Mouse (Mus musculus) heart, embryonic 14.5 days (tissue): ENCODE data around the gene Fam53a. TPM values are rescaled to one million over a fixed set of nuclear protein-coding genes. Genes with fewer than 3 reads are reported as not detected.

Experiments
- ATAC-seq: fragments of 200-750 bp; cut with Nextera tagmentation; 2 replicates; pipeline ENCODE4 v1.8.0; 2017; ENCODE audit warnings: low read depth, moderate TSS enrichment; ENCODE audit not compliant: insufficient number of reproducible peaks, insufficient read depth, low FRiP score
- H3K27ac ChIP-seq, 2 experiments: fragments of 200-500 bp in 1 of 2; fragments of 300-500 bp in 1 of 2; sonication (generic) in 1 of 2; replicated peaks in 1 of 2; 2 replicates each; pipeline ENCODE4 v1.5.1; 2012 to 2014; ENCODE audit warnings: low read depth in 2 of 2, low read length in 2 of 2, control low read depth in 1 of 2, mild to moderate bottlenecking in 1 of 2, mixed read lengths in 1 of 2; ENCODE audit not compliant: control insufficient read depth in 1 of 2, insufficient read depth in 1 of 2
- H3K27me3 ChIP-seq: fragments of 300-500 bp; sonication (generic); 2 replicates; pipeline ENCODE4 v1.6.1; 2014; ENCODE audit warnings: mild to moderate bottlenecking, low read length, control low read depth; ENCODE audit not compliant: control insufficient read depth, insufficient read depth
- H3K36me3 ChIP-seq: fragments of 300-500 bp; sonication (generic); 2 replicates; pipeline ENCODE4 v1.6.1; 2014; ENCODE audit warnings: mild to moderate bottlenecking, control low read depth, low read length, mixed read lengths; ENCODE audit not compliant: control insufficient read depth, insufficient read depth
- H3K4me1 ChIP-seq, 2 experiments: fragments of 200-500 bp in 1 of 2; fragments of 300-500 bp in 1 of 2; sonication (generic) in 1 of 2; 2 replicates each; pipeline ENCODE4 v1.6.1; 2012 to 2014; ENCODE audit warnings: low read length in 2 of 2, control low read depth in 1 of 2, mixed read lengths in 1 of 2; ENCODE audit not compliant: control insufficient read depth in 2 of 2, insufficient read depth in 2 of 2
- H3K4me2 ChIP-seq: fragments of 300-500 bp; sonication (generic); 2 replicates; pipeline ENCODE4 v1.6.1; 2014; ENCODE audit warnings: mild to moderate bottlenecking, low read length
- H3K4me3 ChIP-seq, 2 experiments: fragments of 200-500 bp in 1 of 2; fragments of 300-500 bp in 1 of 2; sonication (generic) in 1 of 2; 2 replicates each; pipeline ENCODE4 v1.5.1; 2012 to 2014; ENCODE audit warnings: low read length in 2 of 2, mild to moderate bottlenecking in 2 of 2, control low read depth in 1 of 2, low read depth in 1 of 2, moderate library complexity in 1 of 2; ENCODE audit not compliant: control insufficient read depth in 1 of 2, insufficient read depth in 1 of 2
- H3K9ac ChIP-seq: fragments of 300-500 bp; sonication (generic); 2 replicates; pipeline ENCODE4 v1.6.1; 2014; ENCODE audit warnings: mild to moderate bottlenecking, low read length
- H3K9me3 ChIP-seq: fragments of 300-500 bp; sonication (generic); 2 replicates; pipeline ENCODE4 v1.6.1; 2016; ENCODE audit warnings: low read length, control low read depth; ENCODE audit not compliant: control insufficient read depth
- WGBS: fragments of 180-500 bp; shearing (Covaris S2); extraction: QIAGEN DNeasy Blood & Tissue Kit; methylation state at CpG from one replicate; pipeline ENCODE4 v1.1.7; 2014; 5-methylcytosine and 5-hydroxymethylcytosine counted together
- polyA plus RNA-seq: library from polyadenylated mRNA; unstranded; fragments of >200 nt; fragmentation: Nextera tagmentation; extraction: Ambion mirVana; gene quantifications from 2 replicates; pipeline ENCODE4 v1.2.1, GENCODE M21; 2014

The Fam53a gene
- polyA plus RNA-seq, 1 experiment from 2014 or later = 58.3 TPM

DNA sequence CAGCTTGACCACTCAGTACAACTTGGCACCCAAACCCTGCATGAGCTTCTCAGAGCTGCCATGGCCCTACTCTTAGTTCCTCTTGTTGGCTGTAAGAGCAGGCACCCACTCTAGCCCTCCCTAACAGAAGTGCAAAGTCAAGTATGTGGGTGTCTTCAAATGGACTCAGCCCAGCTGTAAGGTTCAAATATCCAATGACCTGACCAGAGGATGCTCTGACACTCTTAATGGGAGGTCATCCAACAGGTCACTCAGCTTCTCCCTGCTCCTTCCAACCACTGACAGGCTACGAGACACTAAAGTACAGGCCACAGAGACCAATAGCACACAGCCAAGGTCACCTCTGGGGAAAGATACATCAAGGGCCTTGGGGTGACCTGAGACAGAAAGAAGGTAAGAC lies 20.2 kb downstream of the Fam53a start:
- Histone ChIP-seq H3K27me3 (no peaks in the 10 kb centered on the region), H3K27ac (no peak overlapping the region), H3K4me2 (no peak overlapping the region), H3K36me3 (peaks cover 85% of the 10 kb centered on the region), H3K9ac (no peak overlapping the region), H3K4me3 (no peak overlapping the region), H3K9me3 (no peaks in the 10 kb centered on the region), H3K4me1 (no peaks in the 10 kb centered on the region)
- 91% methylated on average over 1 of the region's 1 CpGs for WGBS
- no peak for ATAC-seq

DNA sequence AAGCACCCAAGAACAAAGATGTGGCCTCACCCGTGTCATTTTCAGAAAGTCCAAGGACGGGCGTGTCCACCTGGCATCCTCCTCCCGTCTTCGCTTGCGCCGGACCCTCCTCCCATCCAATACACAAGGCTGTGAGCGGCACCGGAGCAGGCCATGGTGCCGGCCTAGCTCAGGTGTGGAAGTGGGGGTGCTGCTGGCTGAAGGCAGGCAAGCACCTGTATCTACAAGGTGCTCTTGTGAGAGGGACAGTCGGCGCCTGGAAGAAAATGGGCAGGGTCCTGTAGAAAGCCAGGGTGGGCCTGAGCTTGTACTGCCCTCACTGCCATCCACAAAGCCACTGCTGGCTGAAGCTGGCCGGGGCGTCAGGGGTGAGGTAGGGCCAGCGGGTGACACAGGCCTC lies 22.0 kb downstream of the Fam53a start:
- no peaks in the 10 kb centered on the region for H3K9me3 ChIP-seq
- H3K4me3 ChIP-seq = no peak overlapping the region
- no peak overlapping the region for H3K4me2 ChIP-seq
- WGBS = 96% methylated on average over 15 of the region's 15 CpGs
- no peak overlapping the region for H3K27ac ChIP-seq
- H3K27me3 ChIP-seq = no peaks in the 10 kb centered on the region
- ATAC-seq = no peak
- H3K4me1 ChIP-seq = no peaks in the 10 kb centered on the region
- peaks cover 77% of the 10 kb centered on the region for H3K36me3 ChIP-seq
- H3K9ac ChIP-seq = no peak overlapping the region

DNA sequence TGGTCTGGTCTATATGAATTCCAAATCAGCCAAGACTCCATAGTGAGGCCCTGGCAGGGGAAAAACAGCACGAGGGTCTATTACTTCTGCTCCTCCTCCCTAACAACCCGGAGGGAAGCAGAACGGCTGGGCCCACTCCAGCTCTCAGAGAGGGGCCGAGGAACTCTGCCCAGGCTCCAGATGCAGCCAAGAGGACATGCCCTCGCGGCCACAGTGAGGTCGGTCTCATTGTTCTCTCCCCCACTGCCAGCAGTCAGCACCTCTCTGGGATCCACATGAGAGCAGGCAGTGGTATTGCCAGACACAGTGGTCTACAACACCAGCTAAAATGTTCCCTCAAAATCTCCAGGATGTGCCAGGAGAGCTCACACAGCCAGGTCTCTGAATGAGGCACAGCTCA lies 22.8 kb downstream of the Fam53a start:
- H3K36me3 ChIP-seq = peaks cover 69% of the 10 kb centered on the region
- WGBS = 76% methylated on average over 7 of the region's 7 CpGs
- no peak overlapping the region for H3K27ac ChIP-seq

DNA sequence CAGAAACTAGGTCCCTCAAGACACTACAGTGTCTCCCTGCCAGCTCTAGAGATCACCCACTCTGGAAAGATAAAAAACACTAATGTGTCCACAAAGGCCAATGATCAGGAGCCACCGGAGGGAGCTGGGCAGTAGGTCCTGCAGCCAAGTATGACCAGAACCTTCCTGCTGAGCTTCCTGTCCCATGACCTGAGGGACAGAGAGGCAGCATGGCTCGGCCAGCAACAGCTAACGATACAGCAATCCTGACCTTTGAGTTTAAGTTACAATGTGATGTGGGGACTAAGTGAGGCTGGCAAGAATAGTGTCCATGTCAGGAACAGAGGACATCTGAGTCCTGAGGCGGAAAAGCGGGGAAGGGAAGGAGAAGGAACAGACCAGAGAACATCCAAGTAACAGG lies 24.1 kb downstream of the Fam53a start:
- Histone ChIP-seq H3K9ac (no peak overlapping the region), H3K9me3 (no peaks in the 10 kb centered on the region), H3K4me1 (no peaks in the 10 kb centered on the region), H3K36me3 (peaks cover 70% of the 10 kb centered on the region), H3K4me2 (no peak overlapping the region), H3K27me3 (no peaks in the 10 kb centered on the region), H3K27ac (0 out of 4 replicates have a peak overlapping the region, but pooled peaks of 1 of the 2 experiments have one; percentile 14), H3K4me3 (no peak overlapping the region)
- no peak for ATAC-seq
- WGBS = 75% methylated on average over 5 of the region's 5 CpGs

More for the DNA sequence above, 22.8 kb downstream of the Fam53a start:
- no peak overlapping the region for H3K4me3 ChIP-seq
- H3K9ac ChIP-seq = no peak overlapping the region
- no peaks in the 10 kb centered on the region for H3K4me1 ChIP-seq
- H3K4me2 ChIP-seq = no peak overlapping the region
- no peaks in the 10 kb centered on the region for H3K9me3 ChIP-seq
- no peaks in the 10 kb centered on the region for H3K27me3 ChIP-seq
- ATAC-seq = no peak

DNA sequence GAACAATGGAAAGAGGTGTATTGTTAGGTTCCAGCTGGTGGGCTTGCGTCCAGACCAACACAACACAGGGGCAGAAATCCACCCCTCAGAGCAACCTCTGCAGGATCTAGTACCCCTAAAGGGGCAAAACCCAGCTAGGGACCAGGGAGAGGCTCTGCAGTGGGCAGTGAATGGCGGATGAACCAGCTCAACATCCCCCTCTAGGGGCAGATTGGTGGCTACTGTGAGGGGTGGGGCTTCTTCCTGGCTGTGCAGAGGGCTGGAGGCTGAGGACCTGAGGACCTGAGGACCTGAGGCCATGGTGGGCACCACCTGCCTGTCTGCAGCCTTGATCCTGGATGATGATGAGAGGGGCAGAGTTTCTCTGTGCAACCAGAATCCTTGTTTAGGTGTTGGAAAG lies 35.8 kb downstream of the Fam53a start:
- H3K36me3 ChIP-seq = 0 out of 2 replicates have a peak, but pooled peaks cover 9% of the 10 kb centered on the region
- H3K27ac ChIP-seq = no peak overlapping the region
- no peak overlapping the region for H3K4me2 ChIP-seq
- H3K9ac ChIP-seq = no peak overlapping the region
- WGBS = 46% methylated on average over 2 of the region's 2 CpGs
- no peaks in the 10 kb centered on the region for H3K27me3 ChIP-seq
- no peak overlapping the region for H3K4me3 ChIP-seq
- H3K4me1 ChIP-seq = no peaks in the 10 kb centered on the region
- no peak for ATAC-seq
- no peaks in the 10 kb centered on the region for H3K9me3 ChIP-seq

DNA sequence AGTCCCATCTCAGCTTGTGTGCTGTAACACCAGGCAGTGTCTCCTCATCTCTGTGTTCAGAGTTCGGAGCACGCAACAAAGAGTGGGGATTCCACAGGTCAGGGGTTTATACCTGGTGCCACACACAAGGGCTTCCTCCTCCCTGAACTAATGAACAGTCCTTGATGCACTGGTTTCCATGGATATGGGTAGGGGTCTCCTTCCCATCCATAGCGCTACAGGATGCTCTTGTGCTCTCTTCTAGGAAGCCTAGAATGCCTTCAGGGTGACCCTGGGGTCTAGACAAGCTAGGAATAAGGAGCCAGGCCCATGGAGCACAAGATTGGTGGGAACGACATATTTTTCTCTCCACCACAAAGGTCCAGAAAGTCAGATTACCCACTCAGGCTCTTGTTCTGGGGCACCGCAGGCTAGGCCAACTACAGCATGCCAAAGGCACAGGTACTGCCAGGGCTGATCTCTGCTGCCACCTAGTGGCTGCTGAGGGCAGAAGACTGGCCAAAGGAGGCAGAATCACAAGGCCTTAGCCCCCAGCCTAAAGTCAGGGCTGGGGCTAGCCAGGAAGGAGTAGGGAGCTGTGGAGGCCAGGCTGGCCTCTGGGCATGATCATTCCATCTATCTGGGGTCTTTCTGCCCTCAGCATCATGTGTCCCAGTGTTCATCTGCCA lies 40.1 kb downstream of the Fam53a start:
- no peaks in the 10 kb centered on the region for H3K27me3 ChIP-seq
- no peaks in the 10 kb centered on the region for H3K9me3 ChIP-seq
- H3K4me1 ChIP-seq = no peaks in the 10 kb centered on the region
- H3K4me3 ChIP-seq = no peak overlapping the region
- no peak for ATAC-seq
- H3K4me2 ChIP-seq = no peak overlapping the region
- no peaks in the 10 kb centered on the region for H3K36me3 ChIP-seq
- 64% methylated on average over 5 of the region's 5 CpGs for WGBS
- no peak overlapping the region for H3K27ac ChIP-seq
- H3K9ac ChIP-seq = no peak overlapping the region

DNA sequence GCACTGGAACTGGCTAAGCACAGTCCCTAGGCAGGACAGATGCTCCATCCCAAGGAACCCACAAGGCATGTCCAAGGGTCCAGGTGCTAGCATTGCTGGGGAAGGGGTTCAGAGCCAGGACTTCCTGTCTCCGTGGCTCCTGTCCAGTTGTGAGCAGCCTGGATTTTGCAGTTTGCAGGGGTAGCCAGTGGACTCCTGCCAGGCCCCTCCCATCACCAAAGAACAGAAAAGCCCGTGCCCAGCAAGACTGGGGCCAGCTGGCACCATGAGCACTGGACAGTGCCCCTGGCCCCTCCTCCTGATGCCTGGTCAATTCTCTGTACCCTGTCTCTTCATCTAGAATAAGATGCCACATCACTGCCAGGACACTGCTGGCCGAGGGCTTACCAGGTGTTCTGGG lies 41.4 kb downstream of the Fam53a start:
- H3K27ac ChIP-seq = no peak overlapping the region
- no peak overlapping the region for H3K4me2 ChIP-seq
- no peak overlapping the region for H3K4me3 ChIP-seq
- WGBS = 67% methylated on average over 3 of the region's 3 CpGs
- H3K36me3 ChIP-seq = no peaks in the 10 kb centered on the region
- H3K9ac ChIP-seq = no peak overlapping the region
- no peaks in the 10 kb centered on the region for H3K27me3 ChIP-seq
- H3K9me3 ChIP-seq = no peaks in the 10 kb centered on the region
- no peak for ATAC-seq
- no peaks in the 10 kb centered on the region for H3K4me1 ChIP-seq

DNA sequence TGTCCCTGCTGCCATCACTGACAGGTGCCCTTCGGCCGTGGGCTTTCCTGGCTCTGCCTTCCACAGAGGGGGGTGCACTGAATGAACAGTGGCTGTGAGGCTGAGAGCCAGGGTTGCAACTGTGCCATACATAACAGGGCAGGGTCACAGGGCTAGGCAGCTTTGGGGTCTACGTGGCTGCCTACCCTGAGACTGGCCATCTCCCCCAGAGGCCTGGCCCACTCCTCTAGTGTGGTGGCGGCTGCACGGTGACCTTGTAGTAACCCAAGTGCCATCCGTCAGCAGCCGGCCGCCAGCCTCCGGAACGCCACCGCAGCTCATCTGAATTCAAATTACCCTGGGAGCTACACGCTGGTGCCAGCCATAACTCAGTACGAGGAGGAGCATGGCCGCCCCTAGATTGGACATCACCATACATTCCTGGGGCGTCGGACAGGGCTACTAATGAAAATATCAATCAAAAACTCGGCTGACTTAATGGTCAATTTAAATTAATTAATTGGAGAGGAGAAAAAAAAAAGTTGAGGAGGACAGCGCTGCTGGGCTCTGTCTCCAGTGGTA lies 41.9 kb downstream of the Fam53a start:
- H3K4me2 ChIP-seq = no peak overlapping the region
- no peaks in the 10 kb centered on the region for H3K36me3 ChIP-seq
- H3K4me3 ChIP-seq = no peak overlapping the region
- no peak overlapping the region for H3K27ac ChIP-seq
- 76% methylated on average over 18 of the region's 18 CpGs for WGBS
- no peak overlapping the region for H3K9ac ChIP-seq
- H3K27me3 ChIP-seq = no peaks in the 10 kb centered on the region
- no peaks in the 10 kb centered on the region for H3K9me3 ChIP-seq
- no peaks in the 10 kb centered on the region for H3K4me1 ChIP-seq
- no peak for ATAC-seq
